Mouse (Mus musculus) ovary, adult 10 weeks (tissue): ENCODE measurements around the gene Slc34a1. TPM values are rescaled to one million over a fixed set of nuclear protein-coding genes. Genes with fewer than 3 reads are reported as not detected.

Experiments used
- polyA plus RNA-seq: library from polyadenylated mRNA; stranded (reverse); fragments of 350-450 nt; fragmentation: Illumina TruSeq; extraction: RNeasy Lipid Tissue Mini Kit (QIAGEN cat#74804); gene quantifications from one replicate; pipeline ENCODE4 v1.2.3, GENCODE M21; 2014

The Slc34a1 gene
- not detected for polyA plus RNA-seq

GRCm38 (mm10) chr13:55398088-55398487 is at the start of gene Slc34a1:
Slc34a1 (plus strand) TSS chr13:55398187.

DNA sequence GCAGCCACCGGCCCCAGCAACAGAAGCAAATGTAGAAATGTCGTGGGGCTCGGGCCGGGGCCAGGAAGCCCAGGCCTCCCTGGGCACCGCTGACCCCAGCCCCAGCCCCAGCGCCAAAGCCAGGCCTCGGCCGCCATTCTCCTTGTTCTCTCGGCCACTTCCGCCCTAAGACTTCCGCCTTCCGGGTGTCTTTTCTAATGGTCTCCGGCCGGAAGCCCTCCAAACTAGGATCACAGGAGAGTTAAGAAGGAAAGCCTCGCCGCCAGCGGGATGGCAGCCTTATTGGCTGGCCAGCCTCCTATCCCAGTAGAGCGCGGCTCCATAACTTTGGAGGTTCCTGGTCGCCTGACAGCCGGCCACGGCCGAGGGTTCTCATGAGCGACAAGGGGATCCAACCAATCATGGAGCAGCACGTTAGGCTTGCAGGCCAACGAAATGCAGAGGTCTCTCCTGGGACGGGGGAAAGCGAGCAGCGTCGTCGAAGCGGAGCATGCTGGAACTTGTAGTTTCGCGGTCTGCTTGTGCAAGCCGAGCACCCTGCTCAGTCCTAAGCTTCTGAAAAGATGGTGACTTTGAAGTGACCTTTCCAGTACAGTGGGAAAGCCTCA is 35.4 kb upstream of the Slc34a1 start, which contains the start of gene Lman2:
Gene Lman2, minus strand, starts transcription at position 331 of the 608 bp plus-strand sequence.

GRCm38 (mm10) chr13:55369531-55370114 is 28.4 kb upstream of the Slc34a1 start, which contains the start of gene Rgs14:
Rgs14 (plus strand) TSS chr13:55369732.

DNA sequence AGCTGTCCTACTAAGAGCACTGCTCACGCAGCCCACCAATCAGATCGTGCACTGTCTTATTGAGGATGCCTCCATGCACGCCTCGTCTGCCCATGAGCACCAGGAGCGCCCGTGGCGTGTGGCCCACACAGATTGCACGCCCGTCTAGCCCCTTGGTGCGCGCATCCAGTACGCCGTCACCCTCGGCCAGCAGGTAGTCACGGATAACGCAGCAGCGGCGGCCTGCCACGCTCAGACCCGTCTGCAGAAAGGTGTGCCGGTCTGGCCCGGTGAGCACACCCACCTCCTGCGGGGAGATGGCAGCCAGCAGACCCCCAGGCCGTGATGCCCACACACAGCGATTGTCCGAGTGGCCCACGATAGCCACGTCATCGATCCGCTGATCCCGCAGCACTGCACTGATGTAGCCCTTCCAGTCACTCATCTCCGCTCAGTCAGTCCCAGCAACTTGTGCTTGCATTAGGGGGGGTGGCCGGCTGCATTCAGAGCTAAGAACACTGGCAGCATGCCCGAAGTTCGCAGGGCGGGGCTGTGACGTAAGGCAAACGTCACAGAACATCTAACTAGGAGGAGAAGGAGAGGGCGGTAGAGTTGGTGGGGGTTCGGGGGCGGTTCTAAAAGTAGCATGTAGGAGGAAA is 16.9 kb downstream of the Slc34a1 start, which contains the start of gene Pfn3:
Gene Pfn3, minus strand, starts transcription at position 490 of the 638 bp plus-strand sequence.

GRCm38 (mm10) chr13:55426613-55427012 is 28.6 kb downstream of the Slc34a1 start, which contains the start of gene F12:
F12 (minus strand) TSS chr13:55426793.

DNA sequence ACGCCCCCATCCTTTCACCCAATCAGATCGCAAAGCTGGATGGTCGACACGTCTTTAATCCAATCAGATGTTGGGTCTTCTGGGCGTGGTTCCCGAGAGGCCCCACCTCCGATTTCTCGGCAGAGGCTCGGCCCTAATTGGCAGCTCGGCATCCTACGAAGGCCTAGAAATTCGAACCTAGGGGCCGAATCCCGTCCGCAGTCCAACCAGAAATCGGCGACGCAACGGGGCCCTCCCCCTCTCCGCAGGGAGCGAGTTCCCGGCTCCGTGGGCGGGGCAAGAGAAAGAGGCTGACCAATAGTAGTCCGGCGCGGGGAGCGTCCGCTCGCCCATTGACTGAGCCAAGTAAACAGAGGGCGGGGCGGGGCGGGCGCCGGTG is 46.9 kb downstream of the Slc34a1 start, which contains the start of gene Grk6:
Gene Grk6, plus strand, starts transcription at position 136 of the 379 bp plus-strand sequence.

DNA sequence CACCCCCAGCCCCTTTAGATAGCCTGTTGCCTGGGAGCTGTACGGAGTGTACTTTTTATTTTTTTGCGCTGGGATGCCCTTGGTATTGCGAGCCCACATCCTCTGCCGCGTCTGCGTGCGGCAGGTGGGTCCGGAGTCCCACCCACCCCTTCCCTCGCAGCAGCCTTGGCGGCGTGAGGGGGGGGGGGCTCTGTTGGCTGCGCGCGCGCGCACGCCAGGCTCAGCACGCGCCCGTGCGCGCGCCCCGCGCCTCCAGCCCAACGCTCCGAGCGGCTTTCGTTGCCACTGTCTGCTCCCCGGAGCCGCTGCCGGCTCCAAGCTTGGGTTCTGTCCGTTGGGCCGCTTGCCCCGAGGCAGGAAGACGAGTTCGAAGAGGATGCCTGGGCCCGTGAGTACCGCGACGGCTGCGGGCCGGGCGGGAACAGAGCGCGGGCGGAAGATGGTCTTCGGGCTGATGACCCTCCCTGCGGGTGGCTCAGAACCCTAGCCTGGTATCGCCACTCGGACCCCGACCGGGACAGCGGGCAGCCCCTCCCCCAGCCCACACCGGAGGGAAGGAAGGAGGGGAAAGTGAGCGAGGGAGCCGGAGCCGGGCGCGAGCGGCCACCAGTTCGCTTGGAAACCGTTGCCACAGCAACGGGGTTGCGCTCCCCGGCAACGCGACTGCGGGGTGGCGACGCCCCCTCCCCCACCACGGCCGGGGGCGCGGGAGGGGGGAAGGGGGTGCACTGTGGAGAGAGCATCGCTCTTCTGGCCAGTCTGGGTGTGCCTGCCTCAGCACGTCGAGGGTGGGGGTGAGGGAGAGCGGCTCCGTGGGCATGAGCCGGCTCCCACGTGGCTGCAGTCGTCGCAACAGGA is 66.3 kb downstream of the Slc34a1 start, which contains the start of gene Prr7:
Gene Prr7, plus strand, starts transcription at position 241 of the 858 bp plus-strand sequence.

Other genes with a start within 250 kb of the Slc34a1 start
- gene Fgfr4, start 245.5 kb upstream of the Slc34a1 start, polyA plus RNA-seq, result 0.34 TPM
- gene Nsd1, start 188.4 kb upstream of the Slc34a1 start, polyA plus RNA-seq, result 125 TPM
- 4.0 TPM for gene Prelid1, start 77.7 kb upstream of the Slc34a1 start, polyA plus RNA-seq
- 3.6 TPM for gene Rab24, start 76.2 kb upstream of the Slc34a1 start, polyA plus RNA-seq
- gene Mxd3, start 68.4 kb upstream of the Slc34a1 start, polyA plus RNA-seq, result 0.68 TPM
- 34.2 TPM for gene Lman2, start 35.4 kb upstream of the Slc34a1 start, polyA plus RNA-seq
- gene Rgs14, start 28.5 kb upstream of the Slc34a1 start, polyA plus RNA-seq, result not detected
- not detected for gene Pfn3, start 17.0 kb downstream of the Slc34a1 start, polyA plus RNA-seq
- gene F12, start 28.6 kb downstream of the Slc34a1 start, polyA plus RNA-seq, result not detected
- gene Grk6, start 46.9 kb downstream of the Slc34a1 start, polyA plus RNA-seq, result 4.1 TPM
- not detected for gene Prr7, start 66.1 kb downstream of the Slc34a1 start, polyA plus RNA-seq
- 3.1 TPM for gene Dbn1, start 89.9 kb downstream of the Slc34a1 start, polyA plus RNA-seq
- gene Pdlim7, start 115.5 kb downstream of the Slc34a1 start, polyA plus RNA-seq, result 0.43 TPM
- gene Dok3, start 131.1 kb downstream of the Slc34a1 start, polyA plus RNA-seq, result not detected
- gene Ddx41, start 138.5 kb downstream of the Slc34a1 start, polyA plus RNA-seq, result 2.7 TPM
- gene Fam193b, start 172.9 kb downstream of the Slc34a1 start, polyA plus RNA-seq, result 4.6 TPM
- gene Tmed9, start 175.5 kb downstream of the Slc34a1 start, polyA plus RNA-seq, result 84.6 TPM
- 1.7 TPM for gene B4galt7, start 201.7 kb downstream of the Slc34a1 start, polyA plus RNA-seq
- 59.7 TPM for gene Caml, start 224.8 kb downstream of the Slc34a1 start, polyA plus RNA-seq
- 86.1 TPM for gene Ddx46, start 236.8 kb downstream of the Slc34a1 start, polyA plus RNA-seq